Mouse (Mus musculus): ENCODE results near the gene Tnk1. TPM values are rescaled to one million over a fixed set of nuclear protein-coding genes. Genes with fewer than 3 reads are reported as not detected.
A peak's percentile ranks its signal among the peaks of the same experiment; 100 is the strongest.
"Not testable (repeated sequence)": the region's sequence is repeated elsewhere in the genome, so short reads cannot be mapped to it uniquely, and the experiment has no call there.

The Tnk1 gene
- polyA plus RNA-seq, 1 experiment from 2014 or later = 11.7 TPM

GRCm38 (mm10) chr11:69864138-69864860, 5.8 kb upstream of the Tnk1 start:
- Histone ChIP-seq H3K9me3 (ENCODE audit: control insufficient read depth) (no peaks in the 10 kb centered on the region), H3K36me3 (ENCODE audit: control insufficient read depth, insufficient read depth) (no peaks in the 10 kb centered on the region), H3K4me1 (replicated peaks; ENCODE audit: control insufficient read depth, insufficient read depth, low read length) (no peaks in the 10 kb centered on the region), H3K27ac (ENCODE audit: low read depth, low read length) (no peak overlapping the region), H3K4me2 (replicated peaks; ENCODE audit: low read depth) (no peak overlapping the region), H3K4me3 (ENCODE audit: low read depth, low read length) (no peak overlapping the region), H3K9ac (ENCODE audit: low read depth, low read length) (no peak overlapping the region), H3K27me3 (replicated peaks; ENCODE audit: control insufficient read depth, insufficient read depth, low read length) (no peaks in the 10 kb centered on the region)
- no peak for ATAC-seq
- no peak for TF ChIP-seq CTCF (IDR thresholded peaks at IDR 0.05; ENCODE audit: low read depth)
- WGBS = 53% methylated on average over 8 of the region's 8 CpGs

GRCm38 (mm10) chr11:69863729-69864128, 5.2 kb upstream of the Tnk1 start:
- H3K4me1 ChIP-seq (replicated peaks; ENCODE audit: control insufficient read depth, insufficient read depth, low read length); ATAC-seq; H3K9ac ChIP-seq (ENCODE audit: low read depth, low read length); H3K36me3 ChIP-seq (ENCODE audit: control insufficient read depth, insufficient read depth); H3K4me3 ChIP-seq (ENCODE audit: low read depth, low read length); H3K27me3 ChIP-seq (replicated peaks; ENCODE audit: control insufficient read depth, insufficient read depth, low read length); H3K9me3 ChIP-seq (ENCODE audit: control insufficient read depth); H3K27ac ChIP-seq (ENCODE audit: low read depth, low read length); H3K4me2 ChIP-seq (replicated peaks; ENCODE audit: low read depth): not testable (repeated sequence)
- 71% methylated on average over 3 of the region's 3 CpGs for WGBS

GRCm38 (mm10) chr11:69855347-69855746, 3.2 kb downstream of the Tnk1 start:
- no peak overlapping the region for H3K27ac ChIP-seq (ENCODE audit: low read depth, low read length)
- 48% methylated on average over 16 of the region's 16 CpGs for WGBS
- no peaks in the 10 kb centered on the region for H3K4me1 ChIP-seq (replicated peaks; ENCODE audit: control insufficient read depth, insufficient read depth, low read length)
- no peak overlapping the region for H3K4me2 ChIP-seq (replicated peaks; ENCODE audit: low read depth)
- no peak overlapping the region for H3K9ac ChIP-seq (ENCODE audit: low read depth, low read length)
- no peaks in the 10 kb centered on the region for H3K9me3 ChIP-seq (ENCODE audit: control insufficient read depth)
- peaks cover 48% of the 10 kb centered on the region for H3K36me3 ChIP-seq (ENCODE audit: control insufficient read depth, insufficient read depth)
- H3K4me3 ChIP-seq (ENCODE audit: low read depth, low read length) = no peak overlapping the region
- H3K27me3 ChIP-seq (replicated peaks; ENCODE audit: control insufficient read depth, insufficient read depth, low read length) = no peaks in the 10 kb centered on the region
- no peak for ATAC-seq
- TF ChIP-seq CTCF (IDR thresholded peaks at IDR 0.05; ENCODE audit: low read depth) = peak; percentile 65

DNA sequence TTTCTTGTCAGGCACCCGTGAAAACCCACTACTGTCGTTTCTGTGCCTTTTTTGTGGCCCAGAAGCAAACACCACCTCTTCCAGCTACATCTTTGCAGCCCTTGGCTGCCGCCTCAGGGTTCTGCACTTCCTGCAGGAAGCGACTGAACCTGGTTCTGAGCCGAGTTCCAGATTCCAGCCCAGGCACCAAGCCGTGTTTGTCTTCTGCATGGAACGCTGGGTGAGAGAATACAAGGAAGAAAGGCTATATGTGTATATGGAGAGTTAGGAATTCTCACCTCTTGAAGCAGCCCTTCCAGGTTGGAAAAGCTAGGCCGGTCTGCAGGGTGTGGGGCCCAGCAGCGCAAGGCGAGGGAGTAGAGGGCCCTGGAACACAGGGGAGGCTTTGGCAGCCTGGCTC, 3.9 kb downstream of the Tnk1 start:
- no peaks in the 10 kb centered on the region for H3K27me3 ChIP-seq (replicated peaks; ENCODE audit: control insufficient read depth, insufficient read depth, low read length)
- H3K27ac ChIP-seq (ENCODE audit: low read depth, low read length) = no peak overlapping the region
- H3K4me3 ChIP-seq (ENCODE audit: low read depth, low read length) = no peak overlapping the region
- 76% methylated on average over 10 of the region's 10 CpGs for WGBS
- H3K9ac ChIP-seq (ENCODE audit: low read depth, low read length) = no peak overlapping the region
- peaks cover 54% of the 10 kb centered on the region for H3K36me3 ChIP-seq (ENCODE audit: control insufficient read depth, insufficient read depth)
- no peaks in the 10 kb centered on the region for H3K4me1 ChIP-seq (replicated peaks; ENCODE audit: control insufficient read depth, insufficient read depth, low read length)
- TF ChIP-seq CTCF (IDR thresholded peaks at IDR 0.05; ENCODE audit: low read depth) = no peak
- no peak overlapping the region for H3K4me2 ChIP-seq (replicated peaks; ENCODE audit: low read depth)
- no peak for ATAC-seq
- H3K9me3 ChIP-seq (ENCODE audit: control insufficient read depth) = no peaks in the 10 kb centered on the region

- Histone ChIP-seq H3K4me1 (replicated peaks; ENCODE audit: control insufficient read depth, insufficient read depth, low read length) (no peaks in the 10 kb centered on the region), H3K27me3 (replicated peaks; ENCODE audit: control insufficient read depth, insufficient read depth, low read length) (no peaks in the 10 kb centered on the region), H3K4me2 (replicated peaks; ENCODE audit: low read depth) (no peak overlapping the region), H3K9ac (ENCODE audit: low read depth, low read length) (no peak overlapping the region), H3K9me3 (ENCODE audit: control insufficient read depth) (no peaks in the 10 kb centered on the region), H3K4me3 (ENCODE audit: low read depth, low read length) (no peak overlapping the region), H3K27ac (ENCODE audit: low read depth, low read length) (no peak overlapping the region), H3K36me3 (ENCODE audit: control insufficient read depth, insufficient read depth) (peaks cover 54% of the 10 kb centered on the region)
- ATAC-seq = peak; percentile 22; the same call in 1 of the 2 replicates
- TF ChIP-seq CTCF (IDR thresholded peaks at IDR 0.05; ENCODE audit: low read depth) = no peak
- 31% methylated on average over 7 of the region's 7 CpGs for WGBS
Measured at GRCm38 (mm10) chr11:69853994-69854393, 4.5 kb downstream of the Tnk1 start.

DNA sequence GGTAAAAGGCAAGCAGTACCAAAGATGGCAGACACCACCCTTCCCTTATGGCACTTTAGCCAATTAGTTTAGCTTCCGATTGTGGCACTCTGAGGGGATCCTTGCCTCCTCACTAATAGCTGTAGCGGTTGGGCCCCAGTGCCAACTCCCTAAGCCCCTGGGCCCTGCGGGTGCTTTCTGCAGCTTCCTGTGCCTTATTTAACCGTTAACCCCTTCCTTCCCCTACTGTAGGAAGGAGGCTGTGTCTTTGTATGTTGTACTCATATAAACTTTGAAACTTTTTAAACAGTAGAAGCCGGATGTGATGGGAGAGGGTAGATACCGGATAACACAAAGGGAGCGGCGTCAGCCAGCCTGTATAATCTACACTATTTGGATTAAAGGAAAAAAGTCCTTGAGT, 7.8 kb downstream of the Tnk1 start:
- H3K27me3 ChIP-seq (replicated peaks; ENCODE audit: control insufficient read depth, insufficient read depth, low read length) = no peaks in the 10 kb centered on the region
- H3K4me1 ChIP-seq (replicated peaks; ENCODE audit: control insufficient read depth, insufficient read depth, low read length) = peaks cover 6% of the 10 kb centered on the region
- H3K9ac ChIP-seq (ENCODE audit: low read depth, low read length) = no peak overlapping the region
- 71% methylated on average over 8 of the region's 8 CpGs for WGBS
- H3K27ac ChIP-seq (ENCODE audit: low read depth, low read length) = no peak overlapping the region
- H3K4me3 ChIP-seq (ENCODE audit: low read depth, low read length) = no peak overlapping the region
- TF ChIP-seq CTCF (IDR thresholded peaks at IDR 0.05; ENCODE audit: low read depth) = no peak
- no peaks in the 10 kb centered on the region for H3K9me3 ChIP-seq (ENCODE audit: control insufficient read depth)
- H3K4me2 ChIP-seq (replicated peaks; ENCODE audit: low read depth) = no peak overlapping the region
- ATAC-seq = no peak
- peaks cover 66% of the 10 kb centered on the region for H3K36me3 ChIP-seq (ENCODE audit: control insufficient read depth, insufficient read depth)
